Mouse (Mus musculus) heart, embryonic 13.5 days (tissue): ENCODE measurements around the gene Snrnp25. TPM values are rescaled to one million over a fixed set of nuclear protein-coding genes. Genes with fewer than 3 reads are reported as not detected.

Experiments used
- ATAC-seq: fragments of 200-750 bp; cut with Nextera tagmentation; 2 replicates; pipeline ENCODE4 v1.8.0; 2017; ENCODE audit warnings: moderate TSS enrichment; ENCODE audit not compliant: insufficient number of reproducible peaks, low FRiP score, low TSS enrichment; ENCODE audit errors: extremely low read depth
- H3K27ac ChIP-seq: fragments of 300-500 bp; sonication (generic); replicated peaks from 2 replicates; pipeline ENCODE4 v1.5.1; 2015; ENCODE audit warnings: moderate library complexity, mild to moderate bottlenecking, inconsistent platforms
- H3K27me3 ChIP-seq: fragments of 300-500 bp; sonication (generic); replicated peaks from 2 replicates; pipeline ENCODE4 v1.6.1; 2015; ENCODE audit warnings: mild to moderate bottlenecking, inconsistent platforms
- H3K36me3 ChIP-seq: fragments of 300-500 bp; sonication (generic); 2 replicates; pipeline ENCODE4 v1.6.1; 2015; ENCODE audit warnings: mild to moderate bottlenecking, inconsistent platforms
- H3K4me1 ChIP-seq: fragments of 300-500 bp; sonication (generic); 2 replicates; pipeline ENCODE4 v1.6.1; 2015; ENCODE audit warnings: inconsistent platforms
- H3K4me2 ChIP-seq: fragments of 300-500 bp; sonication (generic); 2 replicates; pipeline ENCODE4 v1.6.1; 2015; ENCODE audit warnings: inconsistent platforms, mild to moderate bottlenecking, moderate library complexity
- H3K4me3 ChIP-seq: fragments of 300-500 bp; sonication (generic); 2 replicates; pipeline ENCODE4 v1.5.1; 2015; ENCODE audit warnings: moderate library complexity, mild to moderate bottlenecking, inconsistent platforms
- H3K9ac ChIP-seq: fragments of 300-500 bp; sonication (generic); 2 replicates; pipeline ENCODE4 v1.6.1; 2015; ENCODE audit warnings: inconsistent platforms, mild to moderate bottlenecking, moderate library complexity
- H3K9me3 ChIP-seq: fragments of 300-500 bp; sonication (generic); 2 replicates; pipeline ENCODE4 v1.6.1; 2016; ENCODE audit warnings: inconsistent platforms
- whole genome bisulfite sequencing: fragments of 180-500 bp; shearing (Covaris S2); methylation state at CpG from one replicate; pipeline ENCODE4 v1.1.7; 2015; ENCODE audit warnings: mixed read lengths; 5-methylcytosine and 5-hydroxymethylcytosine counted together
- polyA plus RNA-seq: library from polyadenylated mRNA; unstranded; fragments of >200 nt; fragmentation: Nextera tagmentation; extraction: Ambion mirVana; gene quantifications from 2 replicates; pipeline ENCODE4 v1.2.1, GENCODE M21; 2015

The Snrnp25 gene
- polyA plus RNA-seq, 1 experiment from 2014 or later = 46.7 TPM

DNA sequence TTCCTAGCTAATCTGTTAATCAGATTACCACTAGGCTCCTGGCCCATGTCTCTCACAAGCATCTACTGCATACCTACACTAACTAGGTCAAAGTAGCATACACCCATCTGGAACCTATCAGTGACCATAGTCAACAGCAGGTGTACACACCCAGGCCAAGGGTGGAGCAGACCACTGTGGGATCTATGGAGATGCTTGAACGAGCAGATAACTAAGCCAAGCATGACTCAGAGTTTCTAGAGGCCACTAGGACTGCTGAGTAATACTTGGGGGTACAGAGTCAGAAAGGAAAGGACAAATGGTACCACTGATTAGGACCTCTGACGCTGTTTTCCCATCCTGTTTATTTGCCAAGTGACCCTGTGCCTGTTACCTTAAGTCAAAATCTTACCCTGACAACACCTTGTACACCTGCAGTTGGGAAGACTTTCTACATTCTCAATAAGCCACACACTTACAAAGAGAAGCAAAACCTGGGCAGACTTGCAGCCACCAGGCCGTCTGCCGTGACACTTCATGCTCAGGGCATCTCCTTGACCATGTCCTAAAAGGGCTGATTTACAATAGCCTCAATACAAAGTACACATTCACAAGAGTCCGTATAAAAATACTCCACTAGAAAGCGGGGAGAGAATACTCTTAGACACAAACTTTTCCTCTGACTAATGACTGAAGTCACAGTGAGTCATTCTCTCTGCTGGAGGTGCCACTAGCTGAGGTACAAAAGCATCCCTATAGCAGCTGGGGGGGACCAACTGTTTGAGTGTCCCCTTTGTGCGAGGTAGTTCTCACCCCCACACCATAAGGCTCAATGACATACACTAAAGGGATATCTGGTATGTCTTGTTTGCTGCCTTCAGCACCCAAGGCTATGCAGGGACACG is 45.9 kb downstream of the Snrnp25 start:
- Histone ChIP-seq H3K27ac (peak overlapping the region; percentile 82), H3K9me3 (no peaks in the 10 kb centered on the region), H3K36me3 (peaks cover 93% of the 10 kb centered on the region), H3K27me3 (no peaks in the 10 kb centered on the region), H3K9ac (peak overlapping the region; percentile 19; the same call in 1 of the 2 replicates), H3K4me1 (no peaks in the 10 kb centered on the region), H3K4me3 (no peak overlapping the region), H3K4me2 (peak overlapping the region; percentile 30)
- 73% methylated on average over 8 of the region's 8 CpGs for WGBS
- ATAC-seq = peak; percentile 75

DNA sequence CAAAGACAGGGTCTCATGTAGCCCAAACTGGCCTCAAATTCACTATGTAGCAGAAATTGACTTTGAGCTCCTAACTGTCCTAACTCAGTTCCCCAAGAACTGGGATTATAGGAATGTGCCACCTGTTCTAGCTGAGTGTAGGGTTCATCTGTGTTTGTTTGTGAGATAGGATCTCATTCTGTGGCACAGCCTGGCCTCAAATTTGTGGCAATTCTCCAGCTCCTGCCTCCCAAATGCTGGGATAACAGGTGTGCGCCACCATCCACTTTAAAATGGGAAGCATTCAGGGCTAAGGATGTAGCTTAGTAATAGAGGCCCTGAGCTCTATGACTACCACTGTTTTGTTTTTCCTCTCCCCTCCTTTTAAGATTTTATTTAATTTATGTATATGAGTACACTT is 47.9 kb downstream of the Snrnp25 start:
- no peak for ATAC-seq

DNA sequence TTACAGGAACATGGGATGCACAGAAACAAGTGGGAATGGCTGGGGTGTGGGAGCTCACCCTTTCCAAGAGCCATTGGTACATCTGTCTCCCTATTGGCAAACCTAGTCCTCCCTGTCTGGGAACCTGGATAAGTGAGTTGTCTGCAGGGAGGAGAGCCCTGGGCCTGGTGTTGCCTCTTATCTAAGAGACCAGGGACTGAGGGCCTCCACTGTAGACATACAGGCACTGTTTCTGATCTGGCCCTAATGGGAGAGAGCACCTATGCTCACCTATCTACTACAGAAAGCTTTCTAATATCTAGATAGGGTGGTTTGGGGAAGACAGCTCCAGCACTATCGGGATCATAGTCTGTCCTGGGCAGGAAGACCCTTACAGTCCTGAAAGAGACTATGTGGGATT is 50.9 kb downstream of the Snrnp25 start:
- H3K9ac ChIP-seq = peak overlapping the region; percentile 44; the same call in 1 of the 2 replicates
- peaks cover 59% of the 10 kb centered on the region for H3K36me3 ChIP-seq
- no peak overlapping the region for H3K4me3 ChIP-seq
- H3K27ac ChIP-seq = peak overlapping the region; percentile 51
- no peaks in the 10 kb centered on the region for H3K4me1 ChIP-seq
- peak; percentile 80 for ATAC-seq
- no peaks in the 10 kb centered on the region for H3K9me3 ChIP-seq
- 75% methylated on average over 1 of the region's 1 CpGs for WGBS
- 0 out of 2 replicates have a peak overlapping the region, but pooled peaks have one; percentile 13 for H3K4me2 ChIP-seq
- no peaks in the 10 kb centered on the region for H3K27me3 ChIP-seq

More for the DNA sequence above, 47.9 kb downstream of the Snrnp25 start:
- Histone ChIP-seq H3K27ac (no peak overlapping the region), H3K27me3 (no peaks in the 10 kb centered on the region), H3K9me3 (no peaks in the 10 kb centered on the region), H3K36me3 (peaks cover 73% of the 10 kb centered on the region), H3K4me3 (no peak overlapping the region), H3K4me1 (no peaks in the 10 kb centered on the region), H3K4me2 (no peak overlapping the region), H3K9ac (no peak overlapping the region)
- 100% methylated on average over 1 of the region's 1 CpGs for WGBS

DNA sequence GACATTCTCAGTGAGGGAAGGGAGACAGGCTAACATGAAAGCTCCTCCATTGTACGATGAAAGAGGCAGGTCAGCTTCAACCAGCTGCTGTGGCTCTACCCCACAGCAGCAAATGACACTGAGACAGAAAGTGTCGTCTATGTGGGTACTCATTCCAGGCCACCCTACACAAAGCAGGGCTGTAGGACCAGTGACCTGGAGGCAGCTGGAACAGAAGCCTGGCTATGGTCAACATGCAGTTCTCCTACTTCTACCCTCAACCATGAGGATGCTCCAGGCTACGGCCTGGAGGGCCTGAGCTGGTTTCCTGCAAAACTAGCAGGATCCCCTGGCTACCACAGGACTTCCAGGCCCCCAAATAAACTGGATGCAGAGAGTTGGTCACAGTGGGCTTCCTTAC is 51.4 kb downstream of the Snrnp25 start:
- 80% methylated on average over 3 of the region's 3 CpGs for WGBS
- peak; percentile 27; the same call in 1 of the 2 replicates for ATAC-seq
- Histone ChIP-seq H3K9ac (peak overlapping the region; percentile 44; the same call in 1 of the 2 replicates), H3K4me3 (no peak overlapping the region), H3K27ac (peak overlapping the region; percentile 51), H3K4me1 (no peaks in the 10 kb centered on the region), H3K27me3 (no peaks in the 10 kb centered on the region), H3K9me3 (no peaks in the 10 kb centered on the region), H3K36me3 (peaks cover 57% of the 10 kb centered on the region), H3K4me2 (0 out of 2 replicates have a peak overlapping the region, but pooled peaks have one; percentile 13)

Other genes with a start within 250 kb of the Snrnp25 start
- gene 4930524B15Rik, start 239.8 kb upstream of the Snrnp25 start, polyA plus RNA-seq = 0.25 and 0.39 TPM in 2 replicates
- gene Nsg2, start 205.0 kb upstream of the Snrnp25 start, polyA plus RNA-seq = 0.88 and 0.97 TPM in 2 replicates
- gene Il9r, start 5.1 kb upstream of the Snrnp25 start, polyA plus RNA-seq = 0.15 TPM in 1 of 2 replicates, not detected in the other
- gene Rhbdf1, start 16.9 kb downstream of the Snrnp25 start, polyA plus RNA-seq = 34.1 and 34.8 TPM in 2 replicates
- 19.7 and 21.2 TPM in 2 replicates for gene Mpg, start 21.1 kb downstream of the Snrnp25 start, polyA plus RNA-seq
- 33.4 and 34.9 TPM in 2 replicates for gene Nprl3, start 62.3 kb downstream of the Snrnp25 start, polyA plus RNA-seq
- gene Hba-x, start 71.0 kb downstream of the Snrnp25 start, polyA plus RNA-seq = 2,385 and 4,851 TPM in 2 replicates
- 17,648 and 28,254 TPM in 2 replicates for gene Hba-a1, start 78.1 kb downstream of the Snrnp25 start, polyA plus RNA-seq
- 9.6 and 10.0 TPM in 2 replicates for gene Hbq1b, start 81.5 kb downstream of the Snrnp25 start, polyA plus RNA-seq
- gene Hba-a2, start 91.1 kb downstream of the Snrnp25 start, polyA plus RNA-seq = 42,363 and 67,294 TPM in 2 replicates
- 4.6 and 8.0 TPM in 2 replicates for gene Hbq1a, start 94.7 kb downstream of the Snrnp25 start, polyA plus RNA-seq
- gene Sh3pxd2b, start 142.4 kb downstream of the Snrnp25 start, polyA plus RNA-seq = 11.5 and 12.1 TPM in 2 replicates
- gene Ubtd2, start 250.0 kb downstream of the Snrnp25 start, polyA plus RNA-seq = 26.5 and 26.8 TPM in 2 replicates